Mouse (Mus musculus): ENCODE measurements at regions not wholly inside any gene's neighbourhood (a gene's known extent, or its start where the extent isn't known, plus 50 kb on each side); places are given as distances from the start of the nearest gene placed in this dataset.

DNA sequence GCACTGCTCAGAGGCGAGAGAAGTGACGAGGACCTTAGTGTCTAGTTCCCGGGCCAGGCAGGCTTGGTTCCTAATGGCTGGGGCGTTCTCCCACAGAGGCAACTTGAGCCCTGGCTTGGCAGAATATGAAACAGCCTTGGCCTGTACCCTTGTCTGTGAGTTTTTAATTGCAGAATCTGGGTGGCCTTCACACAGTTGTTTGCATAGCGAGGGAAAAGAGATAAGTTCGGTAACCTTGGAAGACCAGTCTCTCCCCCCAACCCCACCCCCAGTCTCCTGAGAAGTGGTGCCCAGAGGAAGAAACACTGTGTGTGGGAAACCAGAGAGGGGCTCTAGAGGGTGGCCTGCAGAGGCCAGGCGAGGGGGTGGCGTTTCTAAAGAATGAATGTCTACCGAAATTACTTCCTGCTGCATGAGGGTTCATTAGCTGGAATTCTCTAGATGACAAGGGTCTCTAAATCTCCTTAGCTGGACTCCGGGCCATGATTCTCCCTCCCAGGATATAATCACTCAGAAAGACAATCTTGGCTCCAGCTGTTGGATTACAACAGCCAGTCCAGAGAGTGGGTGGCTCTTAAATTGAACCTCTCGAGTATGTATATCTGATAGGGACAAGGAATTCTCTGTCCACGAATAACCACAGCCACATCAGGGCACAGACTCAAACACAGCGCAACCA, 142.8 kb downstream of the Gm10260 start:
- TF ChIP-seq POLR2A (IDR thresholded peaks at IDR 0.05; ENCODE audit: control insufficient read depth, low read depth, low read length), result no peak
- no peak for TF ChIP-seq CTCF (IDR thresholded peaks at IDR 0.05; ENCODE audit: control insufficient read depth, insufficient read depth, insufficient replicate concordance, low read depth, low read length)
- Histone ChIP-seq H3K36me3 (ENCODE audit: control insufficient read depth, insufficient read depth, low read length) (no peaks in the 10 kb centered on the region), H3K27ac (ENCODE audit: control insufficient read depth, insufficient read depth, low read depth, low read length) (no peak overlapping the region; the same call in 1 of the 2 replicates), H3K4me3 (ENCODE audit: control insufficient read depth, low read depth, low read length) (no peak overlapping the region), H3K27me3 (ENCODE audit: control insufficient read depth, insufficient read depth, low read length) (no peaks in the 10 kb centered on the region), H3K4me1 (ENCODE audit: control insufficient read depth, insufficient read depth, low read length) (no peaks in the 10 kb centered on the region)

GRCm38 (mm10) chr13:97616919-97617318, 143.5 kb downstream of the Gm10260 start:
- TF ChIP-seq CTCF (IDR thresholded peaks at IDR 0.05; ENCODE audit: control insufficient read depth, insufficient read depth, insufficient replicate concordance, low read depth, low read length) (no peak), POLR2A (IDR thresholded peaks at IDR 0.05; ENCODE audit: control insufficient read depth, low read depth, low read length) (no peak)
- H3K27ac ChIP-seq (ENCODE audit: control insufficient read depth, insufficient read depth, low read depth, low read length), result no peak overlapping the region

GRCm38 (mm10) chr13:97607221-97607723, 153.2 kb downstream of the Gm10260 start:
- Histone ChIP-seq H3K36me3 (ENCODE audit: control insufficient read depth, insufficient read depth, low read length) (no peaks in the 10 kb centered on the region), H3K27ac (ENCODE audit: control insufficient read depth, insufficient read depth, low read depth, low read length) (no peak overlapping the region)

More at GRCm38 (mm10) chr13:97616919-97617318, 143.5 kb downstream of the Gm10260 start:
- Histone ChIP-seq H3K4me3 (ENCODE audit: control insufficient read depth, low read depth, low read length) (no peak overlapping the region), H3K4me1 (ENCODE audit: control insufficient read depth, insufficient read depth, low read length) (no peaks in the 10 kb centered on the region), H3K36me3 (ENCODE audit: control insufficient read depth, insufficient read depth, low read length) (no peaks in the 10 kb centered on the region), H3K27me3 (ENCODE audit: control insufficient read depth, insufficient read depth, low read length) (no peaks in the 10 kb centered on the region)

GRCm38 (mm10) chr13:97604451-97604850, 156.0 kb downstream of the Gm10260 start:
- Histone ChIP-seq H3K4me3 (ENCODE audit: control insufficient read depth, low read depth, low read length) (no peak overlapping the region), H3K27ac (ENCODE audit: control insufficient read depth, insufficient read depth, low read depth, low read length) (no peak overlapping the region), H3K4me1 (ENCODE audit: control insufficient read depth, insufficient read depth, low read length) (no peaks in the 10 kb centered on the region), H3K36me3 (ENCODE audit: control insufficient read depth, insufficient read depth, low read length) (no peaks in the 10 kb centered on the region), H3K27me3 (ENCODE audit: control insufficient read depth, insufficient read depth, low read length) (no peaks in the 10 kb centered on the region)
- TF ChIP-seq POLR2A (IDR thresholded peaks at IDR 0.05; ENCODE audit: control insufficient read depth, low read depth, low read length), result no peak
- TF ChIP-seq CTCF (IDR thresholded peaks at IDR 0.05; ENCODE audit: control insufficient read depth, insufficient read depth, insufficient replicate concordance, low read depth, low read length), result no peak

More at GRCm38 (mm10) chr13:97607221-97607723, 153.2 kb downstream of the Gm10260 start:
- no peaks in the 10 kb centered on the region for H3K4me1 ChIP-seq (ENCODE audit: control insufficient read depth, insufficient read depth, low read length)
- H3K27me3 ChIP-seq (ENCODE audit: control insufficient read depth, insufficient read depth, low read length), result no peaks in the 10 kb centered on the region
- no peak overlapping the region for H3K4me3 ChIP-seq (ENCODE audit: control insufficient read depth, low read depth, low read length)
- no peak for TF ChIP-seq POLR2A (IDR thresholded peaks at IDR 0.05; ENCODE audit: control insufficient read depth, low read depth, low read length)
- no peak; the same call in 1 of the 2 replicates for TF ChIP-seq CTCF (IDR thresholded peaks at IDR 0.05; ENCODE audit: control insufficient read depth, insufficient read depth, insufficient replicate concordance, low read depth, low read length)

DNA sequence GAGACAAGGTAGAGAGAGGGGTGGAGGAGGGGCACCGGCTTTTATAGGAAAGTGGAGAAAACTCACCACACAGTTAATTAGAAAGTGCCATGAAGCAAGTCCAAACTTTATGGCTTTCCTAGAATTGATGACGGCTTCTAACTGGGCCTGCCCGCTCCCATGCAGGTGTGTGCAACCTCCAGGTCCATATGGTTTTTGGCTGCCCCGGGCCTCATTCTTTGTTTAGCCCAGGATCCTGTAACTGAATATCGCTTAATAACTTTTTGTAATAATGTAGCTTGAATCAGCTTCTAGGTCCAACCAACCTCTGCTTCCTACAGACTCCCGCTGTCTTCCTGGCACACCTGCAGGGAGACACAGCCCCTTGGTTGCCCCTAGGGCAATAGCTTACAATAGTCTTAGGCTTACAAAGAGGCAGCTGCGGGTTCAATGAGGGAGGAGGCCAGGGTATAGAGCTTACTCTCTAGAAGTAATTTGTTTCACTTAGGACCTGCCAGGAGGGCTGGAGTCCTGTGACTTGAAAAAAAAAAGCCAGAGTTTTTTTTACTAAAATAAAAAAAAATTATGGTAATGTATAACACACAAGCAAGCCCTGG, 159.2 kb downstream of the Gm10260 start:
- TF ChIP-seq POLR2A (IDR thresholded peaks at IDR 0.05; ENCODE audit: control insufficient read depth, low read depth, low read length) (no peak), CTCF (IDR thresholded peaks at IDR 0.05; ENCODE audit: control insufficient read depth, insufficient read depth, insufficient replicate concordance, low read depth, low read length) (no peak)
- Histone ChIP-seq H3K36me3 (ENCODE audit: control insufficient read depth, insufficient read depth, low read length) (no peaks in the 10 kb centered on the region), H3K4me3 (ENCODE audit: control insufficient read depth, low read depth, low read length) (no peak overlapping the region), H3K4me1 (ENCODE audit: control insufficient read depth, insufficient read depth, low read length) (no peaks in the 10 kb centered on the region), H3K27me3 (ENCODE audit: control insufficient read depth, insufficient read depth, low read length) (no peaks in the 10 kb centered on the region), H3K27ac (ENCODE audit: control insufficient read depth, insufficient read depth, low read depth, low read length) (no peak overlapping the region)

- H3K27ac ChIP-seq (ENCODE audit: control insufficient read depth, insufficient read depth, low read depth, low read length), result no peak overlapping the region
- H3K36me3 ChIP-seq (ENCODE audit: control insufficient read depth, insufficient read depth, low read length), result no peaks in the 10 kb centered on the region
- H3K4me1 ChIP-seq (ENCODE audit: control insufficient read depth, insufficient read depth, low read length), result no peaks in the 10 kb centered on the region
- H3K27me3 ChIP-seq (ENCODE audit: control insufficient read depth, insufficient read depth, low read length), result no peaks in the 10 kb centered on the region
- H3K4me3 ChIP-seq (ENCODE audit: control insufficient read depth, low read depth, low read length), result no peak overlapping the region
- no peak for TF ChIP-seq CTCF (IDR thresholded peaks at IDR 0.05; ENCODE audit: control insufficient read depth, insufficient read depth, insufficient replicate concordance, low read depth, low read length)
- no peak for TF ChIP-seq POLR2A (IDR thresholded peaks at IDR 0.05; ENCODE audit: control insufficient read depth, low read depth, low read length)
Measured at GRCm38 (mm10) chr13:97600136-97600535, 160.3 kb downstream of the Gm10260 start.
